Mouse (Mus musculus) kidney, postnatal 0 days (tissue): ENCODE results near the gene Wbp11. TPM values are rescaled to one million over a fixed set of nuclear protein-coding genes. Genes with fewer than 3 reads are reported as not detected.
A peak's percentile ranks its signal among the peaks of the same experiment; 100 is the strongest.

Source experiments
- ATAC-seq: fragments of 200-750 bp; cut with Nextera tagmentation; replicated peaks from 2 replicates; pipeline ENCODE4 v1.8.0; 2017; ENCODE audit warnings: low read depth, moderate number of reproducible peaks, moderate TSS enrichment, moderate library complexity; ENCODE audit not compliant: low FRiP score
- DNase-seq: peaks from one replicate; pipeline ENCODE4 v3.0.0-alpha.2; 2016; ENCODE audit warnings: low spot score
- H3K27ac ChIP-seq: fragments of 300-500 bp; sonication (generic); 2 replicates; pipeline ENCODE4 v1.5.1; 2014; ENCODE audit warnings: mild to moderate bottlenecking
- H3K27me3 ChIP-seq: fragments of 300-500 bp; sonication (generic); 2 replicates; pipeline ENCODE4 v1.6.1; 2014; ENCODE audit warnings: low read length, mixed read lengths; ENCODE audit not compliant: insufficient read depth
- H3K36me3 ChIP-seq: fragments of 300-500 bp; sonication (generic); 2 replicates; pipeline ENCODE4 v1.6.1; 2014; ENCODE audit warnings: low read length, mixed read lengths; ENCODE audit not compliant: insufficient read depth
- H3K4me1 ChIP-seq: fragments of 300-500 bp; sonication (generic); replicated peaks from 2 replicates; pipeline ENCODE4 v1.6.1; 2014; ENCODE audit warnings: antibody characterized with exemption, low read length, mixed read lengths; ENCODE audit not compliant: insufficient read depth
- H3K4me2 ChIP-seq: fragments of 300-500 bp; sonication (generic); 2 replicates; pipeline ENCODE4 v1.6.1; 2014; ENCODE audit warnings: mild to moderate bottlenecking, low read length, moderate library complexity, mixed read lengths
- H3K4me3 ChIP-seq: fragments of 300-500 bp; sonication (generic); replicated peaks from 2 replicates; pipeline ENCODE4 v1.5.1; 2014; ENCODE audit warnings: low read depth, low read length
- H3K9ac ChIP-seq: fragments of 300-500 bp; sonication (generic); 2 replicates; pipeline ENCODE4 v1.6.1; 2014; ENCODE audit warnings: low read depth, low read length
- H3K9me3 ChIP-seq: fragments of 300-500 bp; sonication (generic); replicated peaks from 2 replicates; pipeline ENCODE4 v1.6.1; 2016; ENCODE audit warnings: low read length, inconsistent platforms, mixed read lengths
- CTCF ChIP-seq: IDR thresholded peaks from 2 replicates; pipeline ENCODE4 v1.5.1; 2016; ENCODE audit warnings: antibody characterized with exemption, low read depth, mild to moderate bottlenecking, moderate library complexity
- WGBS: fragments of 180-500 bp; shearing (Covaris S2); extraction: QIAGEN DNeasy Blood & Tissue Kit; methylation state at CpG from one replicate; pipeline ENCODE4 v1.1.7; 2014; 5-methylcytosine and 5-hydroxymethylcytosine counted together
- polyA plus RNA-seq: library from polyadenylated mRNA; unstranded; fragments of >200 nt; fragmentation: Nextera tagmentation; extraction: Ambion mirVana; gene quantifications from 2 replicates; pipeline ENCODE4 v1.2.1, GENCODE M21; 2015

Wbp11 gene
- polyA plus RNA-seq, 1 experiment from 2014 or later = 76.4 TPM

GRCm38 (mm10) chr6:136815381-136815780 is 12.7 kb downstream of the Wbp11 start:
- no peak overlapping the region for H3K9ac ChIP-seq
- H3K36me3 ChIP-seq = peaks cover 72% of the 10 kb centered on the region
- ATAC-seq (no peak), DNase-seq (no peak)
- no peak for TF ChIP-seq CTCF
- H3K4me2 ChIP-seq = no peak overlapping the region
- 96% methylated on average over 7 of the region's 7 CpGs for WGBS
- H3K9me3 ChIP-seq = no peaks in the 10 kb centered on the region
- no peaks in the 10 kb centered on the region for H3K27me3 ChIP-seq
- no peak overlapping the region for H3K27ac ChIP-seq
- H3K4me3 ChIP-seq = no peak overlapping the region
- H3K4me1 ChIP-seq = no peaks in the 10 kb centered on the region

GRCm38 (mm10) chr6:136813117-136813516 is 14.9 kb downstream of the Wbp11 start:
- ATAC-seq (no peak), DNase-seq (no peak)
- Histone ChIP-seq H3K36me3 (peaks cover 52% of the 10 kb centered on the region), H3K27ac (no peak overlapping the region), H3K4me2 (no peak overlapping the region), H3K27me3 (no peaks in the 10 kb centered on the region), H3K9me3 (no peaks in the 10 kb centered on the region), H3K4me3 (no peak overlapping the region), H3K9ac (no peak overlapping the region), H3K4me1 (peaks cover 7% of the 10 kb centered on the region)
- 34% methylated on average over 4 of the region's 4 CpGs for WGBS
- TF ChIP-seq CTCF = peak; percentile 41; the same call in 1 of the 2 replicates

- DNase-seq (no peak), ATAC-seq (no peak)
- Histone ChIP-seq H3K36me3 (peaks cover 34% of the 10 kb centered on the region), H3K4me3 (no peak overlapping the region), H3K4me1 (peaks cover 7% of the 10 kb centered on the region), H3K27me3 (no peaks in the 10 kb centered on the region), H3K4me2 (no peak overlapping the region), H3K9me3 (no peaks in the 10 kb centered on the region), H3K9ac (no peak overlapping the region), H3K27ac (no peak overlapping the region)
- TF ChIP-seq CTCF = no peak
- 85% methylated on average over 10 of the region's 10 CpGs for WGBS
Observed at GRCm38 (mm10) chr6:136811196-136811595, 16.8 kb downstream of the Wbp11 start.

GRCm38 (mm10) chr6:136809673-136810072 is 18.4 kb downstream of the Wbp11 start:
- Histone ChIP-seq H3K9me3 (no peaks in the 10 kb centered on the region), H3K27me3 (no peaks in the 10 kb centered on the region), H3K4me1 (peaks cover 7% of the 10 kb centered on the region), H3K36me3 (peaks cover 26% of the 10 kb centered on the region), H3K27ac (no peak overlapping the region), H3K4me3 (peak overlapping the region; percentile 61), H3K9ac (no peak overlapping the region), H3K4me2 (peak overlapping the region; percentile 87)
- WGBS = 69% methylated on average over 13 of the region's 13 CpGs
- no peak for TF ChIP-seq CTCF
- no peak for DNase-seq
- ATAC-seq = no peak

- peak overlapping the region; percentile 68 for H3K9ac ChIP-seq
- WGBS = 35% methylated on average over 14 of the region's 14 CpGs
- peaks cover 20% of the 10 kb centered on the region for H3K36me3 ChIP-seq
- no peak for ATAC-seq
- peak overlapping the region; percentile 87 for H3K4me2 ChIP-seq
- peak overlapping the region; percentile 61 for H3K4me3 ChIP-seq
- H3K9me3 ChIP-seq = no peaks in the 10 kb centered on the region
- peaks cover 7% of the 10 kb centered on the region for H3K4me1 ChIP-seq
- no peak for DNase-seq
- TF ChIP-seq CTCF = no peak
- no peaks in the 10 kb centered on the region for H3K27me3 ChIP-seq
- H3K27ac ChIP-seq = 0 out of 2 replicates have a peak overlapping the region, but pooled peaks have one; percentile 84
Observed at GRCm38 (mm10) chr6:136809077-136809476, 19.0 kb downstream of the Wbp11 start.

- peak overlapping the region; percentile 84; the same call in 1 of the 2 replicates for H3K27ac ChIP-seq
- ATAC-seq = peak; percentile 22; the same call in 1 of the 2 replicates
- WGBS = 0% methylated on average over 23 of the region's 28 CpGs
Observed at GRCm38 (mm10) chr6:136808631-136809046, 19.4 kb downstream of the Wbp11 start.

GRCm38 (mm10) chr6:136808014-136808417 is 20.0 kb downstream of the Wbp11 start, which contains the start of gene H2afj:
Gene H2afj (plus strand): TSS chr6:136808244.
- Histone ChIP-seq H3K9ac (peak within 1 kb of the TSS; percentile 68), H3K27ac (peak within 1 kb of the TSS; percentile 84), H3K36me3 (peaks cover 11% of the 10 kb centered on the region), H3K4me3 (peak within 1 kb of the TSS; percentile 61), H3K4me1 (peaks cover 7% of the 10 kb centered on the region), H3K9me3 (no peaks in the 10 kb centered on the region), H3K27me3 (no peaks in the 10 kb centered on the region), H3K4me2 (peak within 1 kb of the TSS; percentile 87)
- ATAC-seq = peak; percentile 92
- peak; percentile 98 for DNase-seq
- WGBS = 1% methylated on average over 34 of the region's 34 CpGs
- no peak for TF ChIP-seq CTCF

More at GRCm38 (mm10) chr6:136808631-136809046, 19.4 kb downstream of the Wbp11 start:
- no peak for TF ChIP-seq CTCF
- H3K27me3 ChIP-seq = no peaks in the 10 kb centered on the region
- peaks cover 16% of the 10 kb centered on the region for H3K36me3 ChIP-seq
- H3K9me3 ChIP-seq = no peaks in the 10 kb centered on the region
- H3K4me2 ChIP-seq = peak overlapping the region; percentile 87
- DNase-seq = no peak
- peaks cover 7% of the 10 kb centered on the region for H3K4me1 ChIP-seq
- peak overlapping the region; percentile 61 for H3K4me3 ChIP-seq
- H3K9ac ChIP-seq = peak overlapping the region; percentile 68
